Mouse (Mus musculus): Measurements from ENCODE around the gene Fndc7. TPM values are rescaled to one million over a fixed set of nuclear protein-coding genes. Genes with fewer than 3 reads are reported as not detected.
A peak's percentile ranks its signal among the peaks of the same experiment; 100 is the strongest.
"Not testable (repeated sequence)": the region's sequence is repeated elsewhere in the genome, so short reads cannot be mapped to it uniquely, and the experiment has no call there.

Fndc7 gene
- total and polyA plus RNA-seq, 3 experiments = 0.19 to 1.1 (median 0.35) TPM

DNA sequence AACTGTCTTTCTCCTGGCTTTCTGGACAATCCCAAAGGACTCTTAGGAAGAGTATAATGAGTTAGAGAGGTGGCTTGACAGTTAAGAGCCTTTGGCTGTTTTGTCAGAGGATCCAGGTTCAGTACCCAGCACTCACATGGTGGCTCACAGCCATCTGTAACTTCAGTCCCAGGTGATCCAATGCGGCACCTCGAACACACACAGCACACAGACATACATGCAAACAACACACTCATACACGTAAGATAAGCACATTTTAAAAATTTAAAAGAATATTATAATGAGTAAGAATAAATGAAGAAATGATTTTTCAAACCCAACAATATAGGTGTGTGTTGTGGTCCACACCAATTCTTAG lies 2.2 kb downstream of the Fndc7 start:
- DNase-seq = no peak

DNA sequence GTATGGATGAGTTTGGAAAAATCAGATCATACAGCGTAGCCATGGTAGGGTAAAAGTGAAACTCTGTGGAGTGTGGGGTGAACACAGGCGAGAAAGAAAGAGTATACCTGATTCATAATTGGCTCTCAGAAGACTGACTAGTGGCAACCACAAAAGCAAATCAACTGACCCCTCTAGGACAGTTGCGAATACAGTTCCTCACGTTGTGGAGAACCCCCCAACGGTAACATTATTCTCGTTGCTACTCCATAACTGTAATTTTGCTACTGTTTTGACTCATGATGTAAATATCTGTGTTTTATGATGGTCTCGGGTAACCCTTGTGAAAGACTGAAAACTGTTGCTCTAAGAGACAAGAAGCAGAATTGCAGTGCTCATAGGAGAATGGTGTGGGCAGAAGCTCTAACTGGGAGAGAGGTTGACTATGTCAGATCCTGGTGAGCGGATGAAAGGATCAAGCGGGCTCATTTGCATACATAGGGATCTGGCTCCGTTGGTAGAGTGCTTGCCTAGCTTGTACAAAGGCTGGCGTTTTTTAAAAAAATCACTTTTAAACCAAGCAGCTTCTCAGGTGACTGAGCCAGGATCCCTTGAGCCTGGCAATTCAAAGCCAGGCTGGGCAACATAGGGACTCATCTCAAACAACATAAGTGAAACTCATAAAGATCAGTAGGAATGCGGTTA lies 2.7 kb downstream of the Fndc7 start:
- DNase-seq = no peak

DNA sequence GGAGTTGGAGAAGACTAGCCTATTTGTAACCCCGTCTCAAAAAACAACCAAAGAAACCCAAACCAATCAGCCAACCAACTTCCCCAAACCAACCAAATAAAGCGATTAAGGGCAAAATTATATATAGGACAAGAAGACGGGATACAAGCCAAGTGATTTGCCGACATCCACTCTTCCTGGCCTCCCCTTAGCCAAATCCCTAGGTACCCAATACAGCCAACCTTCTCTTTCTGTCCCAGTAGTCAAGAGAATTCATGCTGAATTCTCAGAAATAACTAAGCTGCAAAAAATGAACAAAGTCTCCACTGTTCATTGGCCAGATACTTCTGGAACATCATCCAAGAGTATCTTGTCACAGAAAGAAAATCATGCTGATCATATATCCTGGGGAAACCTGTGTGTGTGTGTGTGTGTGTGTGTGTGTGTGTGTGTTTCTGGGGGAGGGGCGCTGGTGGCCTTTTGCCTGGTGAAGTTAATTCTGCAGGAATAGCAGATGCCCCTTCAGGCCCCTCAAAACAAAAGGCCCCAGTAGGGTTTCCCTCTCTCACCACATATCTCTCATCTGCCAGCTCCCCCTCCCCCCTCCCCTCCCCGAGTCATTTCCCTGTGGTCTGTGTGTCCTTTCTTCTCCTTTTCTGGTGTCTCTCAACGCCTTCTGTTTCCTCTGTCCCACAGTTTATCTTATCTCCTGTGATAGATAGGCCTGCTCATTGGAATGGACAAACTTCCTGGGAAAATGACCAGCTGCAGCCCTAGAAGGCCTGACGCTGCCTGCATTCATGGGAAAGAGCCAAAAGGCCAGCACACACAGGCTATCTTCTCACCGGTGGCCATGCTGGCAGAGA lies 3.9 kb downstream of the Fndc7 start:
- no peak for DNase-seq

DNA sequence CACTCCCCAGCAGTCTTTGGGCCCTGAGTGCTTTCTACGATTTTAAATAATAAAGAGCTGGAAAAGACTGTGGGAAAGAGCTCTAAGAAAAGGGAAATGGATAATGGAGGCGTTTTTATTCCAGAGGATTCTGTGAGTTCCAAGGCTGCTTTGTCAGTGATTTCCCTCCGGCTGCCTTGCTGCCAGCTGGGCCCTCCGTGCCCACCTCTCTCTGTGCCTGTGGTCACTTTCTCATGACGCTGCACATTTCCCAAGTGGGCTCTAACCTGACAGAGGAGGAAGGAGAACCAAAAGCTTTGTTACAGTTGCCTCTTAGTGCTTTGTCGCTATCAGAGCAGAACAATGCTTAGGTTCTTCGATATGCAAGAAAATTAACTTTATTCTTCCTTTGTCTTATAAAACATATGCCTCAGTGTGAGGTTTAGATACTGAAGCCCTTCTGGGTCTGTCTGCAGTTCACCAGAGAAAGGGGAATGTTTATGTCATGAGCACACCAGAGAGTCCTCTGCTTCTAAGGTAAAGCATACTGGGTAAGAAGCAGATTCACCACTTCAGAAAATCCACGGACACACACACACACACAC lies 5.0 kb downstream of the Fndc7 start:
- no peak for DNase-seq

DNA sequence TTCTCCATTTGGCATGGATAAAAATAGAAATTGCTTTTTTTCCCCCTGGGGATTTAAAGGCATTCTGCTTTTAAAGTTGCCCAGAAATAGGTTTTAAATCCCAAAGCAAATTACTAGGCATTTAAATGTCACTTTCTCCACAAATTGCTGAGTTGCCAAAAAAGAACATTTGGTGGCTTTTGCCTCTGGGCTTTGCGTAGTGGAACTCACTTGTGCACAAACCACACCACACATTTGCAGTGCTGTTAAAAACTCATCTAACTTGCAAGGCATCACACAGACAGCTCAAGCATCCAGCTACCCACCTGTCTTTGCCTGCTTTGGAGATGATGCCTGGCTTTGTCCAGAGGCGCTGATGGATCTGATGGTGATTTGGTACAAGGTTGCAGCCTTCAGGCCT lies 6.7 kb downstream of the Fndc7 start:
- no peak for DNase-seq

DNA sequence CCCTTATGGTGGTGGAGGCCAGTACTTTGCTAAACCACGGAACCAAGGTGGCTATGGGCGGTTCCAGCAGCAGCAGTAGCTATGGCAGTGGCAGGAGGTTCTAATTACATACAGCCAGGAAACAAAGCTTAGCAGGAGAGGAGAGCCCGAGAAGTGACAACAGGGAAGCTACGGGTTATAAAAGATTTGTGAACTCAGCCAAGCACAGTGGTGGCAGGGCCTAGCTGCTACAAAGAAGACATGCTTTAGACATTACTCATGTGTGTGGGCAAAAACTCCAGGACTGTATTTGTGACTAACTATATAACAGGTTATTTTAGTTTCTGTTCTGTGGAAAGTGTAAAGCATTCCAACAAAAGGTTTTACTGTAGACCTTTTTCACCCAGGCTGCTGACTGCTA lies 7.9 kb downstream of the Fndc7 start:
- not testable (repeated sequence) for DNase-seq

DNA sequence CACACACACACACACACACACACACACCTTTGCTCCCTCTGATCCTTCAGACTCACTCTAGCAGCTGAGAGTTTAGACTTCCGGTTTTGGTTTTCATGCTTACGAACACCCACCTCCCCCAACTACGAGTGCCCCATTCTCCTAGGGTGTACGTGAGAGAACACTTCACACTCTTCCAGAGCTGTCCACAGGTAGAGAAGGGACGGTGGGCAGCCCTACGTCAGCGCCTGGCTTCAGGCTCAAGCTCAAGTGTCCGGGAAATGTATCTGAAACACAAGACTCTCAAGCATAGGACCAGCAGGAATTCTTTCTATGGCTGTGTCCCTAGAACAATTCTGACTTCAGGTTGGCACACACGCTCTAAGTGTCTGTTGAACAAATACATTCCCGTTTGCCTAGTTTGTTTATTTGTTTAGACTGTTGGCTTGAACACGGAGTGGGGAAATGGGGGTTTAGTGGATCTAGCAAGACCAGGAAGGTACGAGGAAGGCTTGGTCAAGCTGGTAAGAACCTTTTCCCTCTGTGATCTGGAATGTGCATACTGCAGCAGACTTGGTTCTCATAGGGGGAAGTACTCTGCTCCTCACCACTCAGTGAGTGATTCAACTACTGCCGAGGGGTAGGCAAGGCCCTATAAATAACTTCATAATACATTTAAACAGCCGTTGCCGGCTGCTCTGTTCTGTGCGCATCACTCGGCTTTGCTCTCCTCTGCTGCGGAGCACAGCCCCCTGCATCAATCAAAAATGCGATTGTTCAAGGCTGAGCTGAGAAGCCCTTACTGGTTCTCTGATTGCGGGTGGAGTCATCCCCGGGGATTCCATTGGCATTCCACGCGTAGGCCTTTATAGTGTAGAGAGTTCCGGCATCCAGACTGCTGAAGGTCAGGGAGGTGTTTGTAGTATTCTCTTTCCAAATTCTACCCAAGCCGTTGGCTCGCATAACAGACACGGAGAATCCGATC lies 9.0 kb downstream of the Fndc7 start:
- DNase-seq = peak; percentile 73

DNA sequence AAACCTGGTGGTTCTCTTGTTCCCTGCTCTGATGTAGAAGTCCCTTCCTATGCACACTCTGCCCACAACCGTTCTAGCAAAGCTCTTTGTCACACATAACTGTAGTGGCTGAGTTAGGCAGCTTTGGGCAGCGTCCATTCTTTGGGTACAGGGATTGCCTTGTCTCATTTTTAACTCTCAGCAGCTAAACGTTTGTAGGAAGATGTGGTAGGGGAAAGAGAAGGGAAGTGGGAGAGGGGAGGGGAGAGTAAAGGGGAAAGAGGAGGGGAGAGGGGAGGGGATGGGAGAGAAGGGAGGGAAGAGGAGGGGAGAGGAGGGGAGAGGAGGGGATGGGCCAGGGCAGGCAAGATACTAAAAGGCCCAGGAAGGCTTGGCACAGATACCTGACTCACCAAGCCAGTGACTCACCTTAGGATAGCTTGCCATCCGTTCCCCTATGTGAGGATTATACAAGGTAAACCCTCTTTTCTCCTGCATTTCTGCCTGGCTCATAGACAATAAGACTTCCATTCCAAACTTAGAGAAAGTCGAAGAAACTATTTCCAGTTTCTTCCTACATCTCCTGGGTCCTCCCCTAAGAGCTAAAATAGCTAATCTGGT lies 9.9 kb downstream of the Fndc7 start:
- no peak for DNase-seq

DNA sequence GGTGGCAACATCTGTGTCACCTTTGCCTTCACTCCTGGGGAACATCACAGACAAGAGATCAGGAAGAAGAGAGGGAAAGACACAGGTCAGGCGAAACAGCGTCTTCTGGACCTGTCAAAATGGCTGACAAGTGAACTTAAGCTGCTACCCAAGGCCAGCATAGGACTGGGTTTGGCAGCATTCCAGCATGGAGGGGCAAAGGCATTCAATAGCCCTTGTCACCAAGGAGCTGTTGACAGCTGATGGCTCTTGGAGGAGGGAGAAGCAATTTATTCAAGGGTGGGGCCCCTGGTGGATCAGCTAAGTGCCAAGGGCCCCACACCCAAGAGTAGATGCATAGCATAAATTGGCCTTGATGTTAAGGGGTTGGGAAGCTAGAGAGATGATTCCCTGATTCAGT lies 10.7 kb downstream of the Fndc7 start:
- no peak for DNase-seq

DNA sequence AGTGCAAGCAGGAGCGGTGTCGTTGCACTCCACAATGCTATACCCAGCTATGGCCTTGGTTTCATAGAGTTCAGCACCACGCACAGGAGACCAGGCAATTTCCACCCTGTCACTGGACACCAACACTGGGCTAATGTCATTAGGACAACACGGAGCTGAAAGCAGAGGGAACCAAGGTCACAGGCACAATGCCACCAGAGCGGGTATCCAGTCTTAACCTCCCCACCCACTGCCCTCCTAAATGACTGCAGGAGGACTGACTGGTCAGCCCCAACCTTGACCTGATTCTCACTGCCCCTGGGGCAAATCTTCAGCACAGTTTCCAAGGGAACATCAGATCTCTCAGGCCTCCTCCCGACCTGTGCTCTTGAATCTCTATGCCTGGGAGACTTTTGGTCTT lies 19.2 kb downstream of the Fndc7 start:
- DNase-seq = peak; percentile 79

DNA sequence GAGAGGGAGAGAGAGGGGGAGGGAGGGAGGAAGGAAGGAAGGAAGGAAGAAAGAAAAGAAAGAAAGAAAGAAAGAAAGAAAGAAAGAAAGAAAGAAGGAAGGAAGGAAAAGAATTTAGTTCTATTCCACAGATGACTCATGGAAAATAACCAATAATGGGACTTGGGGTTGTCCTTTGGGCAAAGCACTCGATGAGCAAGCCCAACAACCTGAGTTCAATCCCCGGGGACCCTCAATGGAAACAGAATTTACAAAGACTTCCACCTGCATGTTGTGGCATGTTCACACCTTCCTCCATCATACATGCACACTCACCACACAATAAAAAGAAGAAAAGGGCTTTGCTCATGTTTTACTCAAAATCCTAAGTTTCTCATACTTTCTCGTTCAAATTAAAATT lies 22.4 kb downstream of the Fndc7 start:
- no peak for DNase-seq

DNA sequence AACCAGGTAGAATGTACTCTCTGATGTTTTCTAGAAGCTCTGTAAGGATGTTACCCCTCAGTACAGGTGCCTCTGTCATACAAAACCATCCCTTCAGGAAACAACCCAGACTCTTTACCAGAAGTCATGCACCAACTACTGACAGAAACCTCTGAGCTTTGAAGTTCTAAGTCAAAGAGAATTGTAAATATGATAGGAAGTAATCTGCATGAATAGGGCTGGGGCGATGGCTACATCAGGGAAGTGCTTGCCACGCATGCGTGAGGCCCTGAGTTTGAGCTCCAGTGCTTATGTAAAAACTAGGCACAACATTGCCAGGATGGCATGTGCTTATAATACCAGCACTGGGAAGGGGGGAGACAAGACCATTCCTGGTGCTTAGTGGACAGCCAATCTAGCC lies 24.1 kb downstream of the Fndc7 start:
- no peak for DNase-seq

DNA sequence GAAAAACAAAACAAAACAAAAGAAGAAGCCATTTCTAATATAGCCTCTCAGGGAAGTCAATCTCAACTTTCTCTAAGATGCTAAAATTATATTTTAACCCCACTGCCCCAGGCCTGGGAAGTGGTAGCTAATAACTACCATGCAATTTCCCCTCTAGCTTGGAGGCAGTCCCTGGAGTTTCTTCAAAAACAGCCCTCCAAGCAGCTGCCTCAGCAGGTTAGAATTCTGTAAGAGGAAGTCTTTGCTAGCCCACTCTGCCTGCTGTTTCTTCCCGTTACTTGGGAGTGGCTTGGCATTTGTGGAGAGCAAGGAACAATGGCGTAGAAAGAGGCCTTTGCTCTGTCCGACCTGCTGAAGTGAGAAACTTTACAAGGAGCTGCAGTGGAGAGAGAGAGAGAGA lies 24.7 kb downstream of the Fndc7 start:
- DNase-seq = no peak

DNA sequence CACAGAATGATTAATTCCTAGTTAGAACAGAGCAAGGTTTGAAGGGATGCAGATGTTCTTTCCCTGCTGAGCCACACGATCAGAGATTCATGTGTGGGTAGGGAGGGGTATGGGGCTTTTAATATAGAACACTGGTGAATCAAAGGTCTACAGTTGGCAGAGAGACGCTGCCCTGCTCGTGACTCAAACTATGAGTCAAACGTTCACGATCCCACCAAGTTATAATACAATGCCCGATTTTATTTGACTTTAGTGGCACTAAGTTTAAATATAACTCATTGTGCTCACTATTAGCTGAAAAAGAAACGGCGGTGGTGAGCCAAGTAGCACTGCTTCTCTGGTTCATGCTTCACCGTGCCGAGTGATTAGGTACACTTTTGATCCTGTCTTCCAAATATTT lies 26.7 kb downstream of the Fndc7 start:
- DNase-seq = no peak

DNA sequence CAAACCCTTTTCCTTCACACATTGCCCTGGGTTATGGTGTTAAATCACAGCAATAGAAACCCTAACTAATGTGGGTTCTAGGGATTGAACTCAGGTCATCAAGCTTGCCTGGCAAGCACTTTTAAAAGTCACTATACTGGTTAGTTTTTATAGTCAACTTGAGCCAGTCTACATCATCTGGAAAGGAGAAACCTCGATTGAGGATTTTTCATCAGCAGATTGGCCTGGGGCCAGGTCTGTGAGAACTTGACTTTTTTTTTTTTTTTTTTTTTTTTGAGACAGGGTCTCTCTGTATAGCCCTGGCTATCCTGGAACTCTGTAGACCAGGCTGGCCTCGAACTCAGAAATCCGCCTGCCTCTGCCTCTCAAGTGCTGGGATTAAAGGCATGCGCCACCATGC lies 27.5 kb downstream of the Fndc7 start:
- not testable (repeated sequence) for DNase-seq

DNA sequence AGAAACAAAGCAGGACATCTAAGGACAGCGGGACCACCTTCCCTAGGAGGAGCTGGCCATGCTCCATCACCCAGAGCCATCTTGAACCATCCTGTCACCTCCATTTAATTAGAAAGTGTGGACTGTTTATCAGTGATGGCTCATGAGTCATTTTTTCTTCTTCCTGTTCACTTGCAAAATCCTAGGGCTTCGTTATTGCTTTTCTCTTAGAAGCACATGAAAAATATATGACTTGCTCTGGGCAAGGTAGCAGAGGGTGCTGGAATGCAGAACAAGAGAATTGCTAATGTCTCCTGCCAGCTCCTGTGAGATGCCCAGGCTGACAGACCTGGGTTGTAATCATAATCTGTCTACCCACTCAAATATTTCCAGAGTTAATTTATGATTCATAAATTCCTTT lies 29.0 kb downstream of the Fndc7 start:
- DNase-seq = no peak

DNA sequence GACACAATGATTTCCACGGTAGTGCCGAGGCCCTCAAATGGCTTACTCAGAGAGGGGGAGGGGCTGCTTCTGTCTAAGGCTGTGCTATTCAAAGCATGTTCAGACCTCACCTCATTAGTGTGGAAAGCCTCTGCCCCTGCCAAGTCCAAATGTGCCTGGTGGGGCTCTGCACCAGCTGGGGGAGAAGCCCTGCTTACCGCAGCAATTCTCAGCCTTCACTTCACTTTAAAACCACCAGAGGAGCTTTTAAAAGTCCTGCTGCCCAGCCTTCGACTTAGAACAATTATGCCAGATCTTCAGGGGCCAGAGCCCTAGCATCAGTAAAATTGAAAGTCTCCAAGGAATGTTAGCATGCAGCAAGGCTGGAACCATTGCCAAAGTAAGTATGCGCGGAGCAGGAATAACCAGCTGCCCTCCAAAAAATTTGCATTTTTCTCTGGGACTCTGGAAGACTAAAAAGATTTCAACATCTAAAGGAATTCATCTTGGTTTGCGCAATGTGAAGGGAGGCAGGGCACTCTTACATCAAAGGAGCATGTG lies 31.5 kb downstream of the Fndc7 start:
- peak; percentile 68 for DNase-seq

DNA sequence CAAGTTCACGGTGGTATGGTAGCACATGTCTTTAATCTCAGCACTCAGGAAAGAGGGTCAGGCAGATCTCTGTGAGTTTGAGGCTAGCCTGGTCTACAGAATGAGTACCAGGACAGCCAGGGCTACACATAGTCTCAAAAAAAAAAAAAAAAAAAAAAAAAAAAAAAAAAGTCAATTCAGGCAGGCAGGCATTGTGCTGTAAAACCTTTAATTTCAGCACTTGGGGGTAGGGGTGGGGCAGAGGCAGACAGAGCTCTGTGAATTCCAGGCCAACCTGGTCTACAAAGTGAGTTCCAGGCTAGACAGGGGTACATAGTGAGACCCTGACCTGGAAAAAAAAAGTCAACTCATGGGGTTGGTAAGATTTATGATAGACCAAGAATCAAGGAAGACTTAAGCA lies 32.1 kb downstream of the Fndc7 start:
- no peak for DNase-seq

DNA sequence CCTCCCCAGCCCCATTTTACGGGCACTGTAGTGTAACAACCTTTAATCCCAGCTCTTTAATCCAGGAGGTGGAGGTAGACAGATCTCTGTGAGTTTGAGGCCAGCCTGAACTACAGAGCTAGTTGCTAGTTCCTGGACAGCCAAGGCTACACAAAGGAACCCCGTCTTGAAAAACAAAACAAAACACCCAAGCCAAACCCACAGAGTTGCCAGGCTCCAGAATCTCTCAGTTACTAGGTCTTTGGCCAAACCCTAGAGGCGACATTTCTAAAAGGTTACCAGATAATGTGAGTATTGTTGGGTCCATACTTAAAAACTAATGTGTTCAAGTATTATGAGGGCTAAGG lies 32.7 kb downstream of the Fndc7 start:
- DNase-seq = no peak

DNA sequence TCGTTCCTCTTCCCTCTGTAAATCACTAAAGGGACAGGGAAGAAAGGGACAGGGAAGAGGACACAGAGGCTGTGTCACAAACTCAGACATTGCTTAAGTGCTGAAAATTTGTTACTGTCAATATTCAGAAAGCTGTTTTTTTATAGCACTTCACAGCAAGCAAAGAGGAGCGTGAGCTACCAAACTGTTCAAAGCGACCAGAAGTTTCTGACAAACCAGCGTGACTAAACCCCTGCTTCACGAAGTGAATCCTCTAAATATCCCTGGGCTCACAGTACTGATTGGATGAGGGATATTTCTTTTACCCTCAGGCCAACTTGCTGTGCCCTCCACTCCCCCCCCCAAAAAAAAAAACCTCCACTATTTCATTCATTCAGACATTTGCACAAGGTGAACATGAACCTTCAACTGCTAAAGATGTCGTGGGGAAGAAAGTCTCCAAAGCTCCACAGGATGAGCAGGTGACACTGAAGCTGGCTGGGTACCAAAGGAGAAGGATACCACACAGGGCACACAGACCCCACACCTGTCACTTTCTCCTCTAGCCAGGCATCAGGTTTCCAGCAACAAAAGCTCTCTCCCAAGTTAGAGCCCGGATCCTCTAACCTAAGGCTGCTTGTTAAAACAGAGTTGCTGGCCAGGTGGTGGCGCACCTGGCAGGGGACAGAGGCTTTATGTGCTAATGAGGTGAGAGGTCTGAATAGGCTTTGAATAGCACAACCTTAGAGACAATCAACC lies 33.3 kb downstream of the Fndc7 start:
- no peak for DNase-seq

DNA sequence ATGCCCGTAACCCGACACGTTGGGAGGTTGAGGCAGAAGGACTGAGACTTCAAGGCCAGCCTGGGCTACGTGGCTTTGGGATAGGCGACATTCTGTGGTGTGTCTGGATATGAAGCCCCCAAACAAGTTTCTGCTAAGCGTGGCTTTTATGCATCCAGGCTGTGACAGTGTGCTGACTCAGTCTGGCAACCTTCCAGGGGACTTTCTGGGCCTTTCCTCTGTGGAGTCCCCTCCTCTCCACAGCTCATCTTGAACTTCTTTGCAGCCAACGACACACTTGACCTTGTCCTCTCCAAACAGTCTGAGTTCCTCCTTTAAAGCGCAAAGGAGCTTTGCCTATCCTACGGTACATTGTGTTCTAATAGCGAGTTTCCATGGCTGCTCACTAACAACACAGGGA lies 33.9 kb downstream of the Fndc7 start:
- peak; percentile 89 for DNase-seq
